Mouse (Mus musculus) G1E (cell line): Measurements from ENCODE around the gene Dhx37. TPM values are rescaled to one million over a fixed set of nuclear protein-coding genes. Genes with fewer than 3 reads are reported as not detected.

Source experiments
- ATAC-seq: 2 replicates; pipeline ENCODE4 v1.8.0; 2016; ENCODE audit warnings: mild to moderate bottlenecking; ENCODE audit not compliant: insufficient number of reproducible peaks, poor library complexity, low FRiP score, severe bottlenecking; ENCODE audit errors: extremely low read depth
- DNase-seq: peaks from one replicate; pipeline ENCODE4 v3.0.0; 2012; ENCODE audit warnings: low spot score
- H3K27me3 ChIP-seq: 2 replicates; pipeline ENCODE4 v1.6.1; 2012; ENCODE audit warnings: mild to moderate bottlenecking, low read length, inconsistent platforms; ENCODE audit not compliant: insufficient read depth
- H3K36me3 ChIP-seq: replicated peaks from 2 replicates; pipeline ENCODE3; 2012; ENCODE audit warnings: mild to moderate bottlenecking, inconsistent platforms
- H3K4me1 ChIP-seq: 2 replicates; pipeline ENCODE4 v1.6.1; 2012; ENCODE audit warnings: low read depth, low read length, inconsistent platforms, mixed read lengths; ENCODE audit not compliant: insufficient read depth
- H3K4me3 ChIP-seq: 2 replicates; pipeline ENCODE4 v1.5.1; 2012; ENCODE audit warnings: low read depth, mild to moderate bottlenecking, inconsistent platforms, low read length, moderate library complexity, mixed read lengths
- H3K9me3 ChIP-seq: replicated peaks from 2 replicates; pipeline ENCODE4 v1.6.1; 2012; ENCODE audit warnings: inconsistent platforms
- CTCF ChIP-seq: IDR thresholded peaks from 2 replicates; pipeline ENCODE4 v1.5.1; 2012; ENCODE audit warnings: low read depth, low read length, inconsistent platforms, mixed read lengths
- GATA1 ChIP-seq: IDR thresholded peaks from 2 replicates; pipeline ENCODE4 v1.6.1; 2012; ENCODE audit warnings: borderline replicate concordance, low read length, inconsistent platforms, mixed read lengths
- GATA2 ChIP-seq: IDR thresholded peaks from 2 replicates; pipeline ENCODE4 v1.6.1; 2012; ENCODE audit warnings: low read depth, low read length, inconsistent platforms, borderline replicate concordance
- POLR2AphosphoS5 ChIP-seq: IDR thresholded peaks from 2 replicates; pipeline ENCODE4 v1.6.1; 2012; ENCODE audit warnings: low read depth, low read length, inconsistent platforms; ENCODE audit not compliant: insufficient replicate concordance
- TAL1 ChIP-seq: conservative IDR thresholded peaks from 2 replicates; pipeline ENCODE4 v1.6.1; 2012; ENCODE audit warnings: low read depth, low read length, inconsistent platforms, mixed read lengths
- polyA plus RNA-seq: library from polyadenylated mRNA; stranded (reverse); fragments of >175 nt; gene quantifications from 2 replicates; pipeline ENCODE4 v1.2.3, GENCODE M21; 2012
- total RNA-seq, 2 experiments: library from RNA; stranded (forward) in 1 of 2; stranded (reverse) in 1 of 2; fragments of 200-1000 nt in 1 of 2; fragments of >200 nt in 1 of 2; fragmentation: Nextera tagmentation in 1 of 2; gene quantifications; 2 replicates each; pipeline ENCODE4 v1.2.3; 2014 to 2017

Gene Dhx37
- total and polyA plus RNA-seq, 3 experiments = 29.0 to 112 (median 32.2) TPM

DNA sequence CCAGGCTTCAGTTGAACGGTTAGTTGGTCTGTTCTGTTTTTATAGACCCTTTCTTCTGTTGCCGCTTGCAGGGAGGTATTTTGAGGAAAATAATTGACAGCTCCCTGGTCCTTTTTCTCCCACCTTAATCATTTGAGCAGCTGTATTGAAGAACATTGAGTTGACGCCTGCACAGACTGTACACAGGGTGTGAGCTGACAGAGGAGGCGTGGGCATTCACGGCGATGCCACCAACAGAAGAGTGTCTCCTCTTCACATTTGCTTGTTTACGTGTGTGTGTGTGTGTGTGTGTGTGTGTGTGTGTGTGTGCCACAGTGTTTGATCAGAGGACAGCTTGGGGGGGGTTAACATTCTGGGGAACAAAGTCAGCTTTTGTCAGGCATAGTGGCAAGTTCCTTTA lies 12.4 kb upstream of the Dhx37 start:
- Histone ChIP-seq H3K27me3 (no peaks in the 10 kb centered on the region), H3K36me3 (peaks cover 78% of the 10 kb centered on the region), H3K9me3 (peaks cover 4% of the 10 kb centered on the region; the same call in 1 of the 2 replicates), H3K4me3 (no peak overlapping the region), H3K4me1 (peaks cover 69% of the 10 kb centered on the region)
- DNase-seq (no peak), ATAC-seq (no peak)
- no peak for TF ChIP-seq POLR2AphosphoS5
- no peak for TF ChIP-seq CTCF
- no peak for TF ChIP-seq GATA2
- TF ChIP-seq GATA1 = no peak
- TF ChIP-seq TAL1 = no peak

DNA sequence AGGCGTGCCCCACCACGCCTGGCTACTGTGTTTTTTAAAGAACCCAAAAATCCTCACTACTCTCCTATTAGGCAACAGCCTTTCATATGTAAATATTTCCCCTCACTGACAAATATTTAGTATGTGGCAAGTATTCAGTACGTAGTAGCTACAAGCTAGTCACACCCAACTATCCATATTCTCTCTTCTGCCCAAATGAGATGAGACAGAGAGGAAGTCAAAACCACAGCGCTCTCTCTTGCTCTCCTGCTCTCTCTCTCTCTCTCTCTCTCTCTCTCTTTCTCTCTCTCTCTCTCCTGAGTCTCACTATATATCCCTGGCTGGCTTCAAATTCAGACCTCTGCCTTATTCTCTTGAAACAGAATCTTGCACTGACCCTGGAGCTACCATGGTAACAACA lies 10.6 kb upstream of the Dhx37 start:
- no peak for TF ChIP-seq GATA2
- no peak for TF ChIP-seq CTCF
- no peak for TF ChIP-seq GATA1
- no peak for TF ChIP-seq TAL1
- no peak for TF ChIP-seq POLR2AphosphoS5
- H3K4me3 ChIP-seq = no peak overlapping the region; the same call in 1 of the 2 replicates
- DNase-seq = peak; percentile 20
- peaks cover 60% of the 10 kb centered on the region for H3K36me3 ChIP-seq
- peaks cover 76% of the 10 kb centered on the region for H3K4me1 ChIP-seq
- H3K9me3 ChIP-seq = peaks cover 4% of the 10 kb centered on the region; the same call in 1 of the 2 replicates
- H3K27me3 ChIP-seq = no peaks in the 10 kb centered on the region
- peak; percentile 4; the same call in 1 of the 2 replicates for ATAC-seq

- DNase-seq = no peak
- Histone ChIP-seq H3K27me3 (no peaks in the 10 kb centered on the region), H3K4me1 (peaks cover 72% of the 10 kb centered on the region), H3K4me3 (no peak overlapping the region; the same call in 1 of the 2 replicates), H3K9me3 (peaks cover 4% of the 10 kb centered on the region; the same call in 1 of the 2 replicates), H3K36me3 (peaks cover 54% of the 10 kb centered on the region)
- TF ChIP-seq GATA2 (no peak), TAL1 (no peak), CTCF (no peak), GATA1 (no peak), POLR2AphosphoS5 (no peak)
- no peak for ATAC-seq
Observed at GRCm38 (mm10) chr5:125443915-125444314, 10.0 kb upstream of the Dhx37 start.

GRCm38 (mm10) chr5:125443335-125443734 lies 9.4 kb upstream of the Dhx37 start:
- ATAC-seq (no peak), DNase-seq (no peak)
- TF ChIP-seq TAL1 (no peak), GATA1 (no peak), GATA2 (no peak), CTCF (no peak), POLR2AphosphoS5 (no peak)
- H3K27me3 ChIP-seq = no peaks in the 10 kb centered on the region
- H3K9me3 ChIP-seq = peaks cover 4% of the 10 kb centered on the region; the same call in 1 of the 2 replicates
- H3K36me3 ChIP-seq = peaks cover 48% of the 10 kb centered on the region
- H3K4me1 ChIP-seq = peaks cover 67% of the 10 kb centered on the region
- H3K4me3 ChIP-seq = peak overlapping the region; percentile 30; the same call in 1 of the 2 replicates

DNA sequence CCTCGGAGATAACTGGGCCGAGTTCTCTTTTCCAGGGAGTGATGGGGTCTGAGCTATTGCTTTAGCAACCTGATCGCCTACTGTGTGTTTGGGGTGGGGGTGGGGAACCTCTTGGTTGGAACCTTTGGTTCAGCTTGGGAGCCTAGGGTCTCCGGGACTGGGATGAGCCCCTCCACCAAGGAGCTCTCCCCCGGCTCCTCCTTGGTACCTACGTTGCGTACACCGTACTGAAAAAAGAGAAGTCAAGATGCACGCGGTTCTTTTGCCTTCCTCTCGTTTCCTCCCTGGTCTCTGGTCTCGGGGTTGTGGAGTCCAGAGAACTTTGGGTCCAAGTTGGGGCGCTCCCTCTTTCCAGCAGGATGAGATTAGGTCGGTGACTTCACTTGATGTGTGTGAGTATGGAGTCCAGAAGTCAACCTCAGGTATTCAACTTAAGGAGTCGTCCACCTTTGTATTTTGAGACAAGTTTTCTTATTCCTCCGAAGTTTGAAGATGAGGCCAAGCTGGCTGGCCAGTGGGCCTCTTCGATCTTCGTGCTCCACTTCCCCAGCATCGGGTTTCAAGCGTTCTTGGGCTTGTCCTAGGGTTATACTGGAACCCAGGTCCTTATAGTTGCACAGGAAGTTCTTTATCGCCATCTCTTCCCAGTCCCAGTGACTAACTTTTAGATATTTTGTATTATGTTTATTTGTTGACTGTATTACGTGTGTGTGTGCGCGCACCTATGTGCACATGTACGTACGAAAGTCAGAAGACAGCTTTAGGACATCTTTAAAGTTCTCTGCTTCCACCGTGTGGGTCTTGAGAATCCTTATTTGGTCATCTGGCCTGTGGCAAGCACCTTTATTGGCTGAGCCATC lies 8.4 kb upstream of the Dhx37 start:
- Histone ChIP-seq H3K36me3 (peaks cover 39% of the 10 kb centered on the region), H3K4me3 (peak overlapping the region; percentile 91), H3K27me3 (no peaks in the 10 kb centered on the region), H3K4me1 (peaks cover 60% of the 10 kb centered on the region), H3K9me3 (peaks cover 4% of the 10 kb centered on the region; the same call in 1 of the 2 replicates)
- TF ChIP-seq GATA1 (no peak), POLR2AphosphoS5 (no peak), CTCF (no peak), GATA2 (no peak), TAL1 (no peak)
- DNase-seq (peak; percentile 51), ATAC-seq (no peak)
